Mouse (Mus musculus) mature B cell (primary cell): ENCODE measurements around the gene Zc3h18.

Experiments
- in situ Hi-C: fragments of 300-500 bp; cut with MboI; formaldehyde crosslinking; loops from 2 replicates; pipeline ENCODE4 v1.14.3; 2019

The Zc3h18 gene

DNA sequence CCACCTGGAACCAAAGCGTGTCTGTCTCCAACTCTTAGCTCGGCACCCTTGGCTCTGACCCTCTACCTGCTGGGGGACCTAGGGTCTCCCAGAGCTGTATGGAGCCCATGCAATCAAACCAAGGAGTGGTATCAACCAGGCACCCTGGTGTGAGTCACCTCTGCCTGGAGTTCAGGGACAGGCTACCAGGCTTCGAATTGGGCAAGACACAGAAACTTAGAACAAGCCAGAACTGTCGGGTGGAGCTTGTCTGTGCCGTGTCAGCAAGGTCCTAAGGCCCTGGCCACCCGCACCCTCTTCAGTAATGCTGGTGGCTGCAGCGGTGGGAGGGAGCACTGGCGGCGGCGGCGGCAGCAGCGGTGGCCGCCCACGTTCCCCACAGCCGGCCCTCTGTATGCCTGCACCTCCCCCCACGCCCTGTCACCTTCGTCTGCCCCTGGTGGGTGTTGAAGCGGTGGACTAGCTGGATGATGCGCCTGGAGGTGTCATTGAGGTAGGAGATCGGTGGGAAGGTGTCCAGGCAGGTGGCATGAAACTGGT lies 60.2 kb downstream of the Zc3h18 start:
- in situ Hi-C loops, result no loop called here

DNA sequence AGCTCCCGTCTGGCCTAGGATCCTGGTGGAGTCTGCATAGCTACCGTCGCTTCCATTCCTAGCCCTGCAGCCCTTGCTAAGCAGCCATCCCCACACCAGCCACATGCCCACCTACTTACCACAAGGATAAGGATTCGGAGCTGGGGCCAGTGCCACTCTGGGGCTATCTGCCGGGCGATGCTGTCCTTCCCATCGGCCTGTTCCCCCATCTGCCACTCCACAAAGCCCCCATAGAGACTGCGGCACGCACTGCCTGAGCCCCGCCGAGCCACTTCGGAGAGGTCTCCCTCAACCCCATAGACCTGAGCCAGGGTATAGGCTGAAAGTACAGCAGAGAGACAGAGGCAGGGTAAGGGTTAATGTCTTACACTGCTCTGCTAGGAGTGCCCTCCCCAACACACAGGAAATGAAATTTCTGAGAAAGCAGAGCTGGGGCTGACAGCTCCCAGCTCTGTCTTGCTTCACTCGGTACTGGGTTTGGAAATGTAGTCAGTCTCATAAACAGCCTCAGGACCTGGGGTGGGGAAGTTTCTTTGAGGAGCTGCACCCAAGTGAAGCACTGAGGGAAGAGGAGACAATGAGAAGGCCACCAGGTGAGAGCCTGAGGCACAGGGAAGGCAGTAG lies 61.4 kb downstream of the Zc3h18 start:
- in situ Hi-C loops, result no loop called here

DNA sequence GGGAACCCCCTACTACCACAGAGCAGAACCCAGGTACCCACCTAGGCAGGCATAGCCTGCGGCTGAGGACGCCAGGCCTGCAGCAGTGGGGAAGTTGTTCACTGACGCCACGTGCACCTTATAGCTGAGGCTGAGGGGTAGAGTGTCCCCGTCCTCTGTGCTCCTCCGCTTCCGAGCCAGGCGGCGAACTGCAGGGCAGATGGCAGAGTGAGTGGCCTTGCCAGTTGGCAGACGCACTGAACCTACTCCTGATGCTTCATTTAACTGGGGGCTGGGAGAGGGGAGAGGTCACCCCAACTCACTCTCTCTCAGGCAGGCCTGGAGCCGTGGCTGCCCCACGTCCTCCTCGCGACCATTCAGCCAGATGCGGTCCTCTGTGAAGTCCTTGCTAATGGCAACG lies 62.9 kb downstream of the Zc3h18 start:
- in situ Hi-C loops, result no loop called here

DNA sequence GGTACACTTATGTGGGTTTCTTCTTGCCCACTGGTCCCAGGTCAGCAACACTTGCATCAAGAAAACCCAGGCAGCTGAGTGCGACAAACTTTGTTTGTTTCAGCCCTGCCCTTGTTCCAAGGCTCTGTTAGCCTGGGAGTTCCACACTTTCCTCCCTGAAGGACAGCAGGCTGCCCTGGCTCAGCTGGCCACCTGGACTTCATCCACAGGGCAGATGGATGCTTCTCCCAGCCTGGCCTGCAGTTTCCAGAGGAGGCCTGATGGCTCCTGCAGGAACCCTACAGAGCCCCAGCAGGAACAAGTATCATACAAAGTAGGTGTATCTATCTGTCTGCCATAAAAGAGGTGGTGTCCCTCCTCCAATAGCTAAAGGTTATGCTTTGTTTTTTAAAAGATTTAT lies 64.9 kb downstream of the Zc3h18 start:
- in situ Hi-C loops, result no loop called here

DNA sequence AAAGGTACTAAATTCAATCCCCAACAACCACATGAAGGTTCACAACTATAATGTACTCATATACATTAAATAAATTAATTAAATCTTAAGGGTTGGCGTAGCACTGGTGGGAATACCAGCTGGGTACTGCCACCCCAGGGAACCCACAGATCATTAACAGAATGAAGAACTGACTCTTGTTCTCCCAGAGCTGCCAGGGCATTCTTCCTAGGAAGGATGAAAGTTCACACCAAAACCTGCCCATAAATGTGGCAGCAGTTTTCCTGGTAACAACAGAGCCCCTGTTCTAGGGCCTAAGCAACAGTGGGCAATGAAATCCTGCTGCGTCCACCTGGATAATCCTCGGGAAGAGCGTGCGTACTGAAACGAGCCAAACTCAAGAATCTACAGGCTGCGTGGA lies 65.9 kb downstream of the Zc3h18 start:
- in situ Hi-C loops, result no loop called here

DNA sequence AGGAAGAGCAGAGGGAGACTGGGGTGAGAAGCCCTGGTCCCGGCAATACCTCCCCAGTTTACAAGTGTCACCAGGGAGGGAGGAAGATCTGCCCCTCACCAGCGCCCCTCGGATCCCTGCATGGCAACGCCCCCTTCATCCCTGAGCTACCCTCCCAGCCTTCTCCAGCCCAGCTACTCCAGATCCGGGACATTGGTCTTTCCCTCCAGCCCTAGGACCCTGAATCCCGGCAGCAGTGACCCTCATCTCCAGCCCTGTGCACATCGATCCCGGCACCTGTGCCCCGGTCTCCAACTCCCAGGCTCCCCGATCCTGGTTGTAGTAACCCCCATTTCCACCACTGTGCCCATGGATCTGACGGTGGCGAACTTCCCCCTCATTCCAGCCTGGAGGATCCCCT lies 66.4 kb downstream of the Zc3h18 start:
- in situ Hi-C loops, result no loop called here

DNA sequence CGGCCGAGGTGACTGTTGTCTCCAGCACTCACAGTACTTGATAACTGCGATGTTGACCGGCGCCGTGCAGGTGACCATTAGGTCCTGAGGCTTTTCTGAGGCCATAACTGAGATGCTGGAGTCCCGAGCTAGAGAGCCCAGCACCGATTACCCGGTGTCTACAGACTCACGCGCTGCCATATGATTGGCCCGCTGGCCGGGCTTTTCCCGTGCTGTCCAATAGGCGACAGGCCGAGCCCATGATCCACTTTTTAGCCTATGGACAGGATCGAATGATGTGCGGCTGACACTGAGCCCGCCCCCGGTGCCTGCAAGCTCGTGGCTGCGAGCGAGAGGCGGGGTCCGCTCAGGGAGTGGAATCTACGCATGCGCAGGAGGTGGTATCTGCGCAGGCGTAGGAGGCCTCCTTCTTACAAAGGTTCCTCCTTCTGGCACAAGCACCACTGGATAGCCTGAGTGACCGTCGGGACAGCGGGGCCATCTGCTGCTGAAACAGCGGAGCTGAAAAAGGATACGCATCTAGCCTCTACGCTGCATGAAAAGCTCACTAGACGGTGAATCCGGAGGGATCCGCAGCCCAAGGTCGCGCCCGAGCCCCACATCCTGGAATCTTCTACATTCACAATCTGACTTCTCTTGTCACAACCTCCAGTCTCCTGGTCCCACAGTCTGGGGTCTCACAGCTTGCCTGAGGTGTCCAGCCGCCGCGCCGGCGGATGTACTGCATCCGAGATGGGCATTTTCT lies 67.0 kb downstream of the Zc3h18 start, which contains the start of gene Mvd:
Gene Mvd, minus strand, starts transcription at position 161 of the 745 bp plus-strand sequence.
- in situ Hi-C loops, result no loop called here

DNA sequence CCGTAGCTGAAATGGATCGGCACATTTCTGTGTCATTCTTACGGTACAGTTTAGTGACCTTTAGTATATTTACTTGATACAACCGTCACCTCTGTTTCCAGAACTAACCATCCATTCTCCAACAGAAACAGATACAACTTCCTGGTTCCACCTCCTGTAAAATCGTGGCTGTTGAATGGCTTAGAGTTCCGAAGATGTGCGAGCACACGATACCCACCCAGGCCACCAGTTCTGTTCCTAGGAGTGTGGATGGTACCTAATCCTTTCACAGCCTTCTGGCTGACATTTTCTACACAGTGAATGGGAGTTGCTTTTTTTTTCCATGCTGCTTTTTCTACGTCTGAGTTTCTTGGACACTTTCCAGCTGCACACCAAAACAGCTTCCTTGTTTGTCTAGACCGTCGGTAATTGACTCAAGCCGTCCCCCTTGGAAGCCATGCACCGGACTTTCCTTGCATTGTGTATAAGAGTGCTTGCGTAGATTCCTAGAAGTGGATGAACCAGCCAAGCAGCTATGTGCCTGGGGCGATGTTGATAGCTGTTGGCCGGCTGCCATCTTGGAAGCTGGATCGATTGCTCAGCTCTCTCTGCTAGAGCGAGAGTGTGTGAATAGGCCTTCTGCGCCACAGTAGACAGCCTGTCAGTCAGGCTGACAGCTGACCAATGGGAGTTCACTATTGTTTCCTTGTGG lies 67.8 kb downstream of the Zc3h18 start:
- in situ Hi-C loops, result no loop called here

DNA sequence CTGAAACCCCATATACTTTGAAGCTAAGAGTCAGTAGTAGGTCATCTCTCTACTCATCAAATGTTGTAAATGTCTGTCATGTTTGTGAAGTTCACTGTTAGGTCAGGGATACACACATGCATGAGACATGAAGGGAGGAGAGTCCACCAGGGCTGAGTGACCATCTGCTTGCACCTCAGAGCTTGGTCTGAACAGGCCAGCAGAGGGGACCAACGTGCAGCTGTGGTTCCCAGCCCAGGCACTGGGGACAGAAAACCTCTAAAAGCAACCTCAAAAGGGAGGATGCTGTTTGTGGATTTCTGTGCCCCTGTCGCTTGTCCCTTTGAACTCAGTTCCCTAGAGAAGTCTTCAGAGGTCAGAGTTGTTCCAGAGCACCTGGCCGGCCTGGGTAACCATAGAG lies 68.8 kb downstream of the Zc3h18 start:
- in situ Hi-C loops, result no loop called here

DNA sequence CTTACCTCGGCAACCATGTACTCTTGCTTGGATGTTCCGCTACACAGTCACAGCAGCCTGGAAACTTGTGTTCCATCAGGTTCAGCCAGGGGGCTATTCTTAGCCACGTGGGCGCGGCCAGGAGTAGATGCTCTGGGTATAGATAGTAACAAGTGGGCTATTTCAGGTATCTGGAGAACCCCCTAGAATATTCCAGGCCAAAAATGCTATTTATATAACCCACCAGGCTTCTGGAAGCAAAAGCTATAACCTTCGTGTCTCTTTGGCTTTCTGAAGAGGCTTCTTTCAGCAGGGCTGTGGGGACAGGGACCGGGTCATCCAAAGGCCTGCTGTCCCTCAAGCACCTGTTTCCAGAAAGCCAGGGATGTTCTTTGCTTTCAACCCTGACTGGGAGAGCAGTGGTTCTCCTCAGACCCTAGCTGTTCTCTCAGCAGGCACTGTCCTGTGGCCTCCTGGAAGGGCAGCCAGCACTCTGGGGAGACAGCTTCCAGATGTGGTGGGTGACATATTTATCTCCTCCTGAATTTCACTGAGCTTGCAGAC lies 74.8 kb downstream of the Zc3h18 start:
- in situ Hi-C loops, result no loop called here

DNA sequence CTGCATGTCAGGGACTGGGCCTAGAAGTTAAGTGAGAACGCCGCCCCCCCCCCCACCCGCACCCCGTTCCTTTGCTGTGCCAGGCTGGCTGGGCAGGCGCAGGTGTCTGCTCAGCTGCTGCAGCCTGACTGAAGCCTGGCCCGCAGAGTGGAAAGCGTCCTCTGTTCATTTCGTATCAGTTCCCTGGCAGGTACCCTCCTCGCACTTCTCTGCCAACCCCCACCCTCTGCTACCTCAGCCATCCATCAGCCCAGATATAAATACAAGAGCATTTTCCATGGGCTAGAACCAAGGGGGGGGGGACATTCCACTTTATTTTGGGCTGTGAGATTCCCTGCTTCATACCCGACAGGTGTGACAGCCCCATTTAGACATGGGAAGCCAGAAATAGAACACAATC lies 75.7 kb downstream of the Zc3h18 start:
- in situ Hi-C loops, result no loop called here

DNA sequence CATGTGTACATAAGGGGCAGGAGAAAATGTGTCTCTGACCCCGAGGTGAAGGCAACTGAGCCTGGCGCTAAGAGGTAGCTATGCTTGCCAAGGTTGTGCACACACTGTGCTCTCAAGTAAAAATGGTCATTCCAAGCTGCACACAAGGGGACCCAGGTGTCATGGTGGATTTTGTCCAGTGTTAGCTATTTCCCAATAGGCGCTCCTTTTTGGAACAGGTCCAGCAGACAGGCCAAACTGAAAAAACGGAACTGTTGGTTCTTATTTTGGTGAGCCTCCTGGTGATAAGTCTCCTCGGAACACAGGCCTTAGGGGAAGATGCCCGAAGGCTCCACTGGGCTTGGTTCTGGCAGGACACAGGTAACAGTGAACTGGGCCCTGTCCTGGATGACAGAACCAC lies 78.0 kb downstream of the Zc3h18 start:
- in situ Hi-C loops, result no loop called here

DNA sequence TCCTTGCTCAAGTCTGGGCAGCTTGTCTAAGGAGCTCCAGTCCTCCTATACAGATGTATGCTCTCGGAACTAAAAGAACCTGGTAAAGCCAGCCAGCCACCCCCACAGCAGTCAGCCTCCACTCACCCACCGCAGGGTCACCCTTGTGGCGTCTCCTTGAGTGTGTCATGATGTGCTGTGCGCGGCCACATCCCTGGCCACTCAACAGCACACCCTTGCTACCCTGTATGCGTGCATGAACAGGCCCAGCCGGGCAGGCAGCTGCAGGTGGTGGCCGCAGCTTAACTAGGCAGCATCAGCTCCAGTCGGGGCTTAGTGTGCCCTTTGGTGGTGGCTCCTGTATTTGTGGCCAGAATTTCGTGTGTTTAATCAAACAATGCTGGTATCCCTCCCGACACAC lies 80.8 kb downstream of the Zc3h18 start:
- in situ Hi-C loops, result no loop called here

DNA sequence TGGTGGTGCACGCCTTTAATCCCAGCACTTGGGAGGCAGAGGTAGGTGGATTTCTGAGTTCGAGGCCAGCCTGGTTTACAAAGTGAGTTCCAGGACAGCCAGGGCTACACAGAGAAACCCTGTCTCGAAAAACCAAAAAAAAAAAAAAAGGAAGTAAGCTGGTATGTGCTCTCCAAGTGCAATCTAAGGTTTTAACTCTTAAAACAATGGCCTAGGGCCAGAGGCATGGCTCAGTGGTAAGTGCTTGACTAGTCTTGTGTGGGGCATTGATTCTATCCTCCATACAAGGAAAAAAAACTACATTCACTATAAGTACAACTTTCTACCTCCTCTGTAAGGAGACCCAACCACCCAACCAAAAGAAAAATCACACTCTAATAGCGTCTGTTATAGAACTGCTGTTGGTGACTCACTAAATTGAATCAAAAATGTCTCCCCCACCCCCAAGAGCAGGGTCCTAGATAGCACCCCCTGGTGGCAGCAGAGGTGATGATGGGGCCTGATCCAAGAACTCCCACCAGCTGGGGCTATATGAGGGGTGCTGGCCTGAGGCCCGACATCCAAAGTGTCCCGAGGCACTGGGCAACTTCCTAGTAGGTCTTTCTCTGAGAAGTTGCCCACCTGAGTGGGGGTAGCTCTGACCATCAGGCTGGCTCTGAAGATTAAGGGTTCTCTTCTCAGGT lies 83.0 kb downstream of the Zc3h18 start:
- in situ Hi-C loops, result no loop called here

DNA sequence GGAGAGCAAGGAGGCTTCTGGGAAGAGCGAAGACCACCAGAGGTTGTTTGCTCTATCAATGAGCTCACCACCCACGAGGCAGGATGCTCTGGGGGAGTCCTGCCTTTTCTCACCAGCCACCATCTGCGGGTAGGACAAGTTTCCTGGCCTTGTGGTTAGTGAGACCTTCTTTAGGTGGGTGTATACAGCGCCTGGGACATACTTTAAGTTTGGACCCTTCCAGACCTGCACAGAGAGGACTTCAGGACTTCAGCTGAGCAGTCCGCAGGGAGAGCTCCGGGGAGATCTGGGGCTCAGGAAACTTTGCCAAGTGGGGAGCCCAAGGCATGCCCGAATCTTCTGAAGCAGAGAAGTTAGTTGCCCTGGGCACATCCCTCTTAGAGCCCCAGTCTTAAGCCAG lies 83.6 kb downstream of the Zc3h18 start:
- in situ Hi-C loops, result no loop called here

DNA sequence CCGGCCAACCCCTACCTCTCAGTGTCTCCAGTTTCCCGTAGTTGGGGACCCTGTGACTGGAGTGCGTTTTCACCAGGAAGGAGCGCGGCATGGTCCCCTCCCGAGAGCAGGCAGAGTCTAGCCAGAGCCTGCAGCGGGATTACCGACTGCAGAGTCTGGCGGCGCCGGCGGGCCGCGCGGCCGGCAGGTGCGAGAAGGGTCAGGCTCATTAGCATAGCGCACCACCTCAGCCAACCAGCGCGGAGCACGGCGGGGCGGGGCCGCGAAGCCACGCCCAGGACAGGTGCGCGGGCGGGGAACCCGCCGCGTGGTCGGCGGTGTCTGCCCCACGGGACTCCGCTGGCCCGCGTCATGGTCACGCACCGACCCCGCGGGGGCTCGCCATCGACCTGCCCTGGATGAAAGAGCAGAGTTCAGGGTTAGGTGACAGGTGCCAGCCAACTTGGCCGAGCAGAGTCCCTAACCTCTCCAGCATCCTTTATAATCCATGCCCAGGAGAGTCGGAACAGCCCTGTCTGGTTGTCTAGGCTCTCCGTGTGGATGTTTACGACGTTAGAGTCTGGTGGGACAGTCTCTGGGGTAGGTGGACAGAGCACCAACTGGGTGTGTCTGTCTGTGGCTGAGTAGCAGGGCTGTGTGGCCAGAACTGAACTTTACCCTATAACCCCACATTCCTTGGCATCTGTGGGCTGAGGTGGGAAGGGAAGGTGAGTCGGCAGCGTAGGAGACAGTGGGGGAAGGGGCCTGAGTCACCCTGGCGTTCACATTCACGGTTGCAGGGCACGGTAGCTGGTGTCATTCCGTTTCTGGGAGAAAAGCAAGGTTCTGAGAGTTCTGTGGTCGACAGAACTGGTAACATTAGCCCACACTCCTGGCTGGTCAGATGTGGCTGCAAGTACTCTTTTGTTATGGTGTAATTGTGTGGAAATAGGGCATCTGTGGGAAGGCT lies 84.4 kb downstream of the Zc3h18 start, which contains the start of gene Snai3:
Gene Snai3, minus strand, starts transcription at position 210 of the 949 bp plus-strand sequence.
- in situ Hi-C loops, result no loop called here

DNA sequence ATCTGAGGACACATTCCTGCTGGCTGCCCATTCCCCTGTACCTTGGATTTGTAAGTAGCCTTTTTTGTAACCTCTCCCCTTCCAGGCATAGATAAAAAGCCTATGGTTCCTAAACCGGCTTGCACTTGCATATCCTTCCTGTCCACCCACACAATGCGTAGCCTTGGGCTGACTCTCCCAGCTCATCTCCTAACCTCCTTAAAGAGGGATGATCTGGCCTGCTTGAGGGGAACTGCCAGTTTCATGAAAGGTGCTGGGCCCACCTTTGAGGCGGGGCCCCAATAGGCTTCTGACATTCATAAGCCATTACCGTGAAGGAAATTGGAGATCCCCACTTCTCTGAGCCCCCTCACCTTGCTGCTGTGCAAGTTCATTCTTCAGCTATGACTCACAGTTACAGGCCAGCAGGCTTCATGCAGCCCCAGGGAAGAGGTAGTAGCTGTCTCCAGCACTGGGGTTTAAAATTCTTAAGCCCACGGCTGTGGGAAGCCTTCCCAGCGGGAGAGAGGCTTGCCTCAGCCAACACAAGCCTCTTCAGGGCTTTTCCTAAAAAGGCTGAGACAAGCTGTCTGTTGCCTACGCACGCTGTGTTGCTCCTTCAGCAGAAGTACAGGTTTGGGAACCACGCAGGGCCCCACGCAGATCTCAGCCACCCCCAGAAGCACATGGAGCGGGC lies 85.2 kb downstream of the Zc3h18 start:
- in situ Hi-C loops, result no loop called here

DNA sequence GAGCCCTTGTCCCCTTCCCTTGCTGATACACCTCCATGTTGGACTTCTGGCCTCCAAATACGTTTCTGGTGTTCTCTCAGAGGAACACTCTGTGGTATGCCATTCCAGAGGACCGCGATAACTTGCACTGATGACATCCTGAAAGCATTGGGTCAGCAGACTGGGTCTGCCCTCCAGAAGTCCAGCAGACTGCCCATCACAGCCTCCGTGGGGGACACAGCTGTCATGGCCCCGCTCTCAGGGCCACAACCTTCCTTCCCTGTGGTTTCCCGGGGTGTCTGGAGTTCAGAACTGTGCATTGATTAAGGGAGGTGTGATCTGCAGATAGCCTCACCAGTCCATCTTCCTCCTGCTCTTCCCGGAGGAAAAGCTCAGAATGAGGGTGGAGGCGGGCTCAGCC lies 86.1 kb downstream of the Zc3h18 start:
- in situ Hi-C loops, result no loop called here

DNA sequence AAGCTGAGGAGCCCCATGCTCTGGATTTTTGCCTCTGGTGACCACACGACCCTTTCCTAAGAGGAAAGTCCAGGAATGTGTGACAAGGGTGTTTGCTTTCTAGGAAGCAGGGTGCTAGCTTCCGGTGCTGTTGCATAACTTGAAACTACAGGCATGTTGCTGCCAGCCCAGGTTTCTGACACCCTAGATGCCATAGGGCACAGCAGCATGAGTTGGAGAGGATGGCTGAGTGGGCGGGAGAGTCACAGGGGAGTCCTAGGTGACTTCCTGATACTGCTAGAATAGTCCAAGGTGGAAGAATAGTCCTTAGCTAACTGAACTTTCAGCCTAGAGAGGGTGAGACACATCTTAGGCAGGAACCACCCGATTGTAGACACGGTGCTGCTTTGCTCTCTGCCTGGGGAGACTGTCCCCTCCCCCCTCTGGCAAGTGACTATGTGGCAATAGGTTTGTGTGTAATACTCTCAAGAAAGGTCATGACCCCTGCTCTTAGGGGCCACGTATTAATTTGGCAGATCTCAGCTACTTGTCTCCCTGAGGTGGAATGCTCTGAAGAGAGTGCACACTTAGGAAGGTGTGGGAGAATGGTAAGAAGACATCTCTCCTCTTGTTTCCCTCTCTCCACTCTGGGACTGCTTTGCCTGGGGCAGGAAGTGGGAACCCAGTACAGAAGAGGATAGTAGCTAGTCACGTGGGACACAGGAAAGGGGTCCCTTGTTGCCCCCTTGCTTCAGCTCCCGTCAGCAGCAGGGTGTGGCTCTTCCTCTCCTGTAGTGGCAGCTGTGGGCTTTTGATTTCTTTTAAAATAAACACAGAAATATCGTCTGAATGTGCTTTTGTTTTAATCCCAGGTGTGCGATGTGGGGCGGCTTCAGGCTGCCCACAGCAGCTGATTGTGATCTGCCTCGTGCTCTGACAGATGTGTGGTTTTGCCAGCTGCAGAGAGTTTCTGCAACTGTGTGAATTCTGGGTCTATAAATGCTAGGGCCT lies 87.5 kb downstream of the Zc3h18 start:
- in situ Hi-C loops, result no loop called here
